Mouse (Mus musculus): ENCODE measurements around the gene Ada. TPM values are rescaled to one million over a fixed set of nuclear protein-coding genes. Genes with fewer than 3 reads are reported as not detected.

Gene Ada
- polyA plus RNA-seq, 1 experiment from 2014 or later: 3.5 TPM

DNA sequence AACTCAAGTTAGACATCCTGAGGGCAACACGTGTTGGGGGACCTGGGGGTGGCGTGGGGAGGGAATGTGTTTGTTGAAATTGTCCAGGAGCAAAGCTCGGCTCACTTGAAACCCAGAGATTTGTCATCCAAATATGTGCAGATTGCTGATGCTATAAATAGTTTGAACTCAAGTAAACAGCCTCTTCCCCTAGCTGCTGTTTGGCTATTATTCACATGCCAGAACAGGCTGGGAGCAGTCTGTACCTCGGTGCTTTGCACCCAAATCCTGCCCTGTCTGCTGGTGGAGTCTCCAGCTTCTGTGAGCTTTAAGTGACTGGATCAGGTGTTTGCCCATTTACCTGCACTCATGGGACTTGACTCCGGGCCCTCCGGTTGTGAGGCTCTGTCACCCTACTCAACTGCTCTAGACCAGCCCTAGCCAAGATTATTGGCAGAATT, 64.3 kb downstream of the Ada start:
- H3K4me2 ChIP-seq: peak overlapping the region; percentile 24; the same call in 1 of the 2 replicates
- 46% methylated on average over 6 of the region's 6 CpGs for WGBS (ENCODE audit: insufficient replicate concordance)
- H3K27me3 ChIP-seq: no peaks in the 10 kb centered on the region
- H3K4me1 ChIP-seq (replicated peaks): peaks cover 77% of the 10 kb centered on the region
- peak overlapping the region; percentile 53 for H3K27ac ChIP-seq (replicated peaks)
- H3K36me3 ChIP-seq (replicated peaks): no peaks in the 10 kb centered on the region
- no peaks in the 10 kb centered on the region for H3K9me3 ChIP-seq (replicated peaks)
- ATAC-seq (ENCODE audit: insufficient read depth): no peak
- no peak overlapping the region for H3K9ac ChIP-seq
- no peak overlapping the region for H3K4me3 ChIP-seq (replicated peaks)

DNA sequence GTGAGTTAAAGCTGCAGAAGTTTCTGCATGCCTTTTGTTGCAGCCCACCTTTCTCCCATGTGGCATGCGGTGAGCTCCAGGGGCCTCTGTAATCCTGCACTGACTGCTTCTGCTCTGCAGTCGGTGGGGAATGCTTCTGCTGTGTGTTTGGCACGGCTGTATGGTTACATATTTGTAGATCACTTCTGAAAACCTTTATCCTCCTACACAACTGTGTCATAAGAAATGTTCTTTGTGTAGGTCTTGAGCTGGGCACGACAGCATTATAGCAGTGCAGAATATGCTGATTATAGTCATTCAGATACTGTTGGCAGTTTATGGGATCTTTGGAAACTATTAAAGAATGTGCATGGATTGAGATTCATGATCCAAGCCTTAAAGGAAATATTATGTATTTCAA, 64.8 kb downstream of the Ada start:
- ATAC-seq (ENCODE audit: insufficient read depth): no peak
- H3K4me1 ChIP-seq (replicated peaks): peaks cover 72% of the 10 kb centered on the region
- H3K4me2 ChIP-seq: no peak overlapping the region
- no peaks in the 10 kb centered on the region for H3K27me3 ChIP-seq
- H3K36me3 ChIP-seq (replicated peaks): no peaks in the 10 kb centered on the region
- H3K4me3 ChIP-seq (replicated peaks): no peak overlapping the region
- 0 out of 2 replicates have a peak overlapping the region, but pooled peaks have one; percentile 7 for H3K27ac ChIP-seq (replicated peaks)
- no peaks in the 10 kb centered on the region for H3K9me3 ChIP-seq (replicated peaks)
- no peak overlapping the region for H3K9ac ChIP-seq
- WGBS (ENCODE audit: insufficient replicate concordance): 61% methylated on average over 4 of the region's 4 CpGs

DNA sequence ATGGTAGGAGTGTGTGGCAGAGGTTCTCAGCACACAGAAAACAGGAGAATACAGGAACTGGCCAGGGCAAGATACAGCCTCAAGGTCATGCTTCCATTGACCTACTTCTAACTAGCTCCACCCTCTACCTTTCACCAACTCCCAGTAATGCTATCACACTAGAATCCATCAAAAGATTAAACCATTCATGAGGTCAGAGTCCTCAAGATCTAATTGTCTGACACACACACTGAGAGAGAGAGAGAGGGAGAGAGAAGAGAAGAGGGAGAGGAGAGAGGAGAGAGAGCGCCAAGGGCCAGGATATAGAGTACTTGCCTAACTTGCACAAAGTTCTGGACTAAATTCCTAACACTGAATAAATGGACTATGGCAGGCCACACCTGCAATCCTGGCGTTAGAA, 67.7 kb downstream of the Ada start:
- Histone ChIP-seq H3K4me3 (replicated peaks) (no peak overlapping the region), H3K27me3 (no peaks in the 10 kb centered on the region), H3K36me3 (replicated peaks) (no peaks in the 10 kb centered on the region), H3K4me2 (no peak overlapping the region), H3K4me1 (replicated peaks) (peaks cover 43% of the 10 kb centered on the region), H3K9ac (no peak overlapping the region), H3K27ac (replicated peaks) (no peak overlapping the region), H3K9me3 (replicated peaks) (no peaks in the 10 kb centered on the region)
- WGBS (ENCODE audit: insufficient replicate concordance): 74% methylated on average over 2 of the region's 2 CpGs
- no peak for ATAC-seq (ENCODE audit: insufficient read depth)

DNA sequence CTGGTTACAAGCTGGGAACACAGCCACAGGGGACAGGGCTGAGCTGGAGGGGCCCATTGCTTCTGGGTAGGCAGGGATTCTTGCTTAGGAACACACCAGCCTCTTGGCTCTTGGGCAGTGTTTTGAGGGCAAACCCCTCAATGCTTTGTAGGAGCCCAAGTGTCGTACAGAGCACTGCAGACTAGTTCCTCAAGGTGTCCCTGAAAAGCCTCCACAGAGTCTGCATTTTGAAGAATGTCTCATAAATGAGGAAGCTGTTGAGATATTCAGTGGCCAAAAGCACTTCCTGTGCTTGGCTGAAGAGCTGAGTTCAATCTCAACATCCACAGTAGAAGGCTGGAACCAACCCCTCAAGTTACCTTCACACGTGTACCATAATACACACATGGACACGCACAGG, 73.3 kb downstream of the Ada start:
- WGBS (ENCODE audit: insufficient replicate concordance): 59% methylated on average over 3 of the region's 3 CpGs
- H3K4me2 ChIP-seq: no peak overlapping the region
- no peaks in the 10 kb centered on the region for H3K27me3 ChIP-seq
- H3K9me3 ChIP-seq (replicated peaks): no peaks in the 10 kb centered on the region
- no peak overlapping the region for H3K9ac ChIP-seq
- no peak for ATAC-seq (ENCODE audit: insufficient read depth)
- H3K27ac ChIP-seq (replicated peaks): peak overlapping the region; percentile 4; the same call in 1 of the 2 replicates
- H3K36me3 ChIP-seq (replicated peaks): no peaks in the 10 kb centered on the region
- H3K4me1 ChIP-seq (replicated peaks): peaks cover 35% of the 10 kb centered on the region
- H3K4me3 ChIP-seq (replicated peaks): no peak overlapping the region

Other genes starting within 250 kb of the Ada start
- gene Hnf4a, start 243.4 kb downstream of the Ada start, polyA plus RNA-seq (2015; fragmentation: Nextera tagmentation; extraction: Ambion mirVana): 17.0 and 19.0 TPM in 2 replicates
- 8.5 and 10.4 TPM in 2 replicates for gene Ttpal, start 147.9 kb downstream of the Ada start, polyA plus RNA-seq (2015; fragmentation: Nextera tagmentation; extraction: Ambion mirVana)
- 126 and 129 TPM in 2 replicates for gene Serinc3, start 105.1 kb downstream of the Ada start, polyA plus RNA-seq (2015; fragmentation: Nextera tagmentation; extraction: Ambion mirVana)
- gene Pkig, start 91.9 kb downstream of the Ada start, polyA plus RNA-seq (2015; fragmentation: Nextera tagmentation; extraction: Ambion mirVana): 93.3 and 95.5 TPM in 2 replicates
- 0.09 TPM in 1 of 2 replicates, not detected in the other for gene Ccn5, start 70.6 kb upstream of the Ada start, polyA plus RNA-seq (2015; fragmentation: Nextera tagmentation; extraction: Ambion mirVana)
- gene Kcnk15, start 103.4 kb upstream of the Ada start, polyA plus RNA-seq (2015; fragmentation: Nextera tagmentation; extraction: Ambion mirVana): not detected in 2 replicates
- gene Rims4, start 168.4 kb upstream of the Ada start, polyA plus RNA-seq (2015; fragmentation: Nextera tagmentation; extraction: Ambion mirVana): 0.46 and 0.62 TPM in 2 replicates
- gene Ywhab, start 244.7 kb upstream of the Ada start, polyA plus RNA-seq (2015; fragmentation: Nextera tagmentation; extraction: Ambion mirVana): 91.7 and 96.3 TPM in 2 replicates

All from liver, embryonic 15.5 days (tissue).